12 mouse cellular contexts compared by ENCODE assay signal in the genomic region with DNA sequence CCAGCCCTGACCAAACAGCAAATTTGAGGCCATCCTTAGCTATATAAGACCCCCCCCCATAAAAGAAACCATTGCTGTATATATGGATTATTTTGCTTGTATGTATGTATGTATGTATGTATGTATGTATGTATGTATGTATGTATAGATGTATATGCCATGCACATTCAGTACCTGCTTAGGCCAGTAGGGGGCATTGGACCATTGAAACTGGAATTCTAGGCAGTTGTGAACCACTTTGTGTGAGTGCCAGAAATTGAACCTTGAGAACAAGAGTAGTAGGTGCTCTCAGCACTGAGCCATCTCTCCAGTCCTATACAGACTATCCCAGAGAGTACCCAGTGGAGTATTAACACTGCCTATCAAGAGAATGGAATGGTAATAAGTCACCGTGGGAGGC.
DNase-seq lines count a peak whose midpoint lies in the region; ATAC-seq and TF ChIP-seq lines count a peak whose summit lies in the region.
"Had no signal": no experiment of that assay in that cellular context is flagged by ENCODE, and none has a peak within 500 bp of the region (broad histone marks: within the 10 kb centered on the region; RNA-seq: fewer than 3 reads in every experiment).

No protein-coding gene starts in this region.

- H3K27ac ChIP-seq in kidney, postnatal 0 days, result no peak overlapping the region
- H3K27ac ChIP-seq: hindbrain, embryonic 12.5 days; midbrain, embryonic 12.5 days had no signal

- no peak for ATAC-seq in kidney, postnatal 0 days (replicated peaks; ENCODE audit: low FRiP score, low read depth)

- DNase-seq in adrenal gland, adult (ENCODE audit: inconsistent age in 2 of 2, low spot score in 1 of 2), result peak; percentile 60 to 70
- no peak for DNase-seq in adrenal gland, postnatal 10 days
- no peak for DNase-seq in kidney, postnatal 0 days (ENCODE audit: low spot score)
- no peak for DNase-seq in kidney, adult 9 months
- DNase-seq in thymus, postnatal 4 days, result peak; percentile 47
- DNase-seq in thymus, adult 18-20 months, result no peak
- no peak for DNase-seq in layer of hippocampus, adult 9-11 months
- no peak for DNase-seq in heart, adult 18-20 months
- DNase-seq: cerebellum, adult 18-20 months had no signal

- H3K9me3 ChIP-seq in kidney, postnatal 0 days (replicated peaks; ENCODE audit: low read length), result no peaks in the 10 kb centered on the region
- H3K9me3 ChIP-seq: hindbrain, embryonic 12.5 days; limb, embryonic 15.5 days; midbrain, embryonic 12.5 days had no signal

- no peaks in the 10 kb centered on the region for H3K27me3 ChIP-seq in kidney, postnatal 0 days (ENCODE audit: insufficient read depth, low read length)
- H3K27me3 ChIP-seq: hindbrain, embryonic 12.5 days; limb, embryonic 15.5 days; midbrain, embryonic 12.5 days had no signal

- TF ChIP-seq CTCF in kidney, postnatal 0 days (IDR thresholded peaks at IDR 0.05; ENCODE audit: low read depth), result peak; percentile 50; the same call in 1 of the 2 replicates

- no peak overlapping the region for H3K4me3 ChIP-seq in kidney, postnatal 0 days (replicated peaks; ENCODE audit: low read depth, low read length)
- H3K4me3 ChIP-seq: hindbrain, embryonic 12.5 days; limb, embryonic 15.5 days; midbrain, embryonic 12.5 days had no signal

- no peak overlapping the region for H3K9ac ChIP-seq in kidney, postnatal 0 days (ENCODE audit: low read depth, low read length)
- H3K9ac ChIP-seq: hindbrain, embryonic 12.5 days; limb, embryonic 15.5 days; midbrain, embryonic 12.5 days had no signal

- H3K4me1 ChIP-seq in kidney, postnatal 0 days (replicated peaks; ENCODE audit: insufficient read depth, low read length), result no peaks in the 10 kb centered on the region
- H3K4me1 ChIP-seq: hindbrain, embryonic 12.5 days; midbrain, embryonic 12.5 days had no signal

- whole genome bisulfite sequencing in kidney, postnatal 0 days, result 82% methylated on average over 1 of the region's 1 CpGs

- no peak overlapping the region for H3K4me2 ChIP-seq in kidney, postnatal 0 days (ENCODE audit: low read length)
- H3K4me2 ChIP-seq: hindbrain, embryonic 12.5 days; limb, embryonic 15.5 days; midbrain, embryonic 12.5 days had no signal

- no peaks in the 10 kb centered on the region for H3K36me3 ChIP-seq in kidney, postnatal 0 days (ENCODE audit: insufficient read depth, low read length)

Comparison
In these comparisons a context has a peak if more than half of its experiments do, and no peak if none do; other contexts are left out.
1. DNase-seq: peak in adrenal gland, adult (2 of 2) and thymus, postnatal 4 days (single experiment); none in adrenal gland, postnatal 10 days (single experiment), kidney, postnatal 0 days (single experiment), kidney, adult 9 months (single experiment), thymus, adult 18-20 months (0 of 2), layer of hippocampus, adult 9-11 months (single experiment) and heart, adult 18-20 months (0 of 2).